Mouse (Mus musculus): ENCODE results near the gene Bmp6.

Gene Bmp6

DNA sequence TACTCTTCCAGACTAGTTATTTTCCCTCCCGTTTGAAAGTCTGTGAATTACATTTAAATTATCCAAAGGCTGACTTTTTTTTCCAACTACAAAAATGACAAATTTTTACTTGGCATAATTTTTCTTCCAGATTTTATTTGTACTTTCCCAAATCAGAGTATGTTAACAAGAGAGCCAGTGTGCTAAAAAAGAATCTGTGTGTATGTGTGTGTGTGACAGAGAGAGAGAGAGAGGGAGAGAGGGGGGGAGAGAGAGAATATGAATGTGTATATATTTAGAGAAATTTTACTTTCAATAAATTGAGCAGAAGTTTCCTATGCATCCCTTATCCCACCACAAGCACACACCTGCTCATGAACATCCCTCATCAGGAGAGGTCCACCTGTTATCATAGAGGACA lies 9.4 kb downstream of the Bmp6 start:
- DNase-seq: no peak

DNA sequence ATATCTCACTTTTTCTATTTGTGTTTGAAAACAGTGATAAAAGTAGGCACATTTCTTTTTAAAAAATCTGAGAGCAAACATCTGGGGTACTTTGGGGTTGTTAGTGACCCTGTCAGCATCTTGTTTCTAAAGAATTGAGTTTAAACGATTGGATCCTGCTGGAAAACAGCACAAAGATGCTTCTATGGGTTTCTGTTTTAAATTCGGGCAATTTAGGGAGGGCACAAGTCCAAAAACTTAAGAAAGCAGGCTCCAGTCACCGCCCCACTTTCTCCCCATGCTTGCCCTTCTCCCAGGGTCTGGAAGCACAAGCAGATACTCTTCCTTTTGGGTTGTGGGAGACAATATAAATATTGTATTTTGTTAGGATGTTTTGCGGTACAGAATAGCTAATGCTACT lies 14.1 kb downstream of the Bmp6 start:
- no peak for DNase-seq

DNA sequence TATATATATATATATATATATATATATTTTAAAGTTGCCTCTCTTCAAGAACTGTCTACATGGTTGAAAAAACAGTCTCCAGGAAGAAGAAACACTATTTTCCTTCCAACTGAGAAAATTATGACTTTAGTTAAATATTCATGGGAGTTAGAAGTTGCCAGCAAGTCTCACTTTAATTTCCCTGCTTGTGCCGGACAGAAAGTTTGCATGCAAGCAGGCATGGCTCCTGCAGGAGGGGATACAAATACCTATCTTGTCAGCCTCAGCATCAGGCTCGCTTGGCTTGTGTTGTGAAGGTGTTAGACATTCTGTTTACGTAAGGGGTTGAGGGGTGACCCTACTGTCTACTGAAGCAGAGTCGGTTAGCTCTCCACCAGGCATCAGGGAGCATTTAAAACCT lies 17.8 kb downstream of the Bmp6 start:
- DNase-seq: no peak

DNA sequence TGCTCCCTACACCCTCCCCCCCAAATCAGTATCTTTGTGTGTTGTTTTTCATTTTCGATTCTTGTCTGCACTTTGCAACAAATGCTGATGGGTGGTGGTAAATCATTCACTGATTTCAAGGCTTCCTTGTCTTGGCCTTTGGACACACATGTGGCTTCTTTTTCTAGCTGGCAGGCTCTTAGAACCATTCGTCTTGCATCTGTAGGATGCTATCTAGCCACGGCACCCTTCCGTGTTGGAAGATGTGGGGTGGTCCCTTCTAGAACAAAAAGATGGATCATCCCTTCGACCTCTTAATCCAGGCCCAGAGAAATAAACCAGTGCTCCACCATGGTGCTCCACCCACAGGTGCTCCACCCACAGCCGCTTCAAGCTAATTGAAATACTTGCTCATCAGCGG lies 19.0 kb downstream of the Bmp6 start:
- no peak for DNase-seq

DNA sequence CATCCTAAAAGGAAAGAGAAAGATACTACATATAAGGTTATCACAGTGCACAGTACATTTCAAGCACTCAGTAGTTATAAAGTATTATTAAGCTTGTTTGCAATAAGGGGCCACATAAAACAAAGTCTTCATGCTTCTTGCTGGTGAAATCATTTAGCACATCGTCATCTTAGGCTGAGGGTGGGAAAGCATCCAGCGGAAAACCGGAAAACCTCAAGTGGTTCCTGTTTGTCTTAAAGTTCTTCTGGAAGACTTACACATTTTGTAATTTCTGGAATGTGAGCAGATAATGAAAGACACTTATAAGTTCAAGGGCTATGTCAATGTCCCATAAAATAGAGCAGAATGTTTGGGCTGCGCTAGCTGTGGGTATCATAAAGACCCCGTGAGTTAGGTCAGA lies 24.7 kb downstream of the Bmp6 start:
- DNase-seq: peak in 1 of 2 experiments; percentile 52

DNA sequence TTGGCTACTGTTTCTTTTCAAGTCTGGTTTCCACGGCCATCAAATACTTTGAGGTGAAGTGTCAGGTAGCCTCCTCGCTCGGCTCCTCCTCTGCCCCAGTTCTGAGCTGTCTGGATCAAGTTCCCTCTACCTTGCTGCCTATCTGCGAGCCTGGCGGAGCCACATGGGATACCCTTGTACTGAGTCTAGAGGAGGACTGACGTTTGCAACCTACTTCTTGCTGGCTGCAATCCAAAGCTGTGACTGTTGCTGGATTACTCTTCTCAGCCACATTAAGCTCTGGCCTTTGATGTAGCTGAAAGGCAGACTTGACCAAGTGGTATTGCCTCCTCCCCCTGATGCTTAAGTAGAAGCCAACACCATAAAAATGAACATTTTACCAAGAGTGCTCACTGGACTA lies 31.2 kb downstream of the Bmp6 start:
- no peak for DNase-seq

DNA sequence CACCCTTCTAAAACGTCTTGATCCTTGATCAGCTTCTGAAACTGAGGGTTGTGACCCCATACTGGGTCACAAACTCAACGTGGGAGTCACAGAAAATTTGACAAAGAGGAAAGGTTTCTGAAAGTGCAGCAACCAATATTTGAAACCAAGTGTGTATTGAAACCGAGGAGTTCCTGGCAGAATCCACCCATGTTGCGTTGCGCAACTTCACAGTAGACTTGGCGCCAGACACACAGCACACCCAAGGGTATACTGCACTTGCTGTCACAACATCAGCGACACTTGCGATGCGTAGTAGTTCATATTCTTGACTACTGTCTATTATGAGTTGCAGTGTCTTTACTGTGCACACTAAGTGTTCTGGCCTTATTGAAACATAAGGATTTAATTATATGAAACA lies 32.4 kb downstream of the Bmp6 start:
- no peak for DNase-seq

DNA sequence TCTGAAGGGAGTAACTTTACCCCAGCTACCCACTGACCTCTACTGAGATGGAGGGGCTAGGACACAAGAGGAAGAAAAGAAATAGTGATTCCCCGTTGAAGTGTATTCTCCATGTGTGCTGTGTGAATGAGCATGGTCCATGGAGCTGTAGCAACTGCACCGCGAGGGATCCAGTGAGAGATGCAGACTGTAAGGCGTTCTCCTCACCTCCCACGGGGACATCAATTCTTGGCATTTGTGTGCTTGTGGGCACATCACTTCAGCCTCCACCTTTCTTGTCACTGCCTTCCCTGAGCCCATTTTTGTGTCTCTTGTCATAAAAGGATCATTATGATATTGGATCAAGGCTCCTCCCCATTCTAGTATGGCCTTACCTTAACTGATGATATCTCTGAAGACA lies 34.9 kb downstream of the Bmp6 start:
- DNase-seq: no peak

DNA sequence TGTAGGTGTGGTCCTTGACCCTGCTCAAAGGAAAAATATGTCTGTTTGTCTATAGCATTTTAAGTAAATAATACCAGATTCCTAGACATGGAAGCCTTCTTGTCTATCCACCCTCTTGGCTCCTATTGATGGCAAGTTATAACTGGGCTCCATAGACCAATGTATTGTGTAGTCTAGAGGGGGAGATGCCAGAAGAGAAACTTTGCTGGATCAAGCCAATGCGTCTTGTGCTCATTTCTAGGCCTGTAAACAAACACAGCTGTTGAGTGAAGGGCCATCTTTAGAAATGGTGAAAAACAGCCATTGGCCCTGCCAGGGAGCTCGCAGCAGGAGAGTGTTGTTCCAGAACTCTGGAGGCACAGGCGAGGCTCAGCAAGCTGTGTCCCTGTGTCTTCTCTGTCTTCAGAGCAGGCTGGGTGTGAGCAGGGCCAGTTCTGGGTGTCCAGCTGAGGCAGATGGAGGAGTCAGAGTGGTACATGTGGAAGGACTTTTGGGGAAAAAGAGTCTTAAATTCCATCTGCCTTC lies 41.2 kb downstream of the Bmp6 start:
- DNase-seq: peak in 1 of 2 experiments; percentile 43

DNA sequence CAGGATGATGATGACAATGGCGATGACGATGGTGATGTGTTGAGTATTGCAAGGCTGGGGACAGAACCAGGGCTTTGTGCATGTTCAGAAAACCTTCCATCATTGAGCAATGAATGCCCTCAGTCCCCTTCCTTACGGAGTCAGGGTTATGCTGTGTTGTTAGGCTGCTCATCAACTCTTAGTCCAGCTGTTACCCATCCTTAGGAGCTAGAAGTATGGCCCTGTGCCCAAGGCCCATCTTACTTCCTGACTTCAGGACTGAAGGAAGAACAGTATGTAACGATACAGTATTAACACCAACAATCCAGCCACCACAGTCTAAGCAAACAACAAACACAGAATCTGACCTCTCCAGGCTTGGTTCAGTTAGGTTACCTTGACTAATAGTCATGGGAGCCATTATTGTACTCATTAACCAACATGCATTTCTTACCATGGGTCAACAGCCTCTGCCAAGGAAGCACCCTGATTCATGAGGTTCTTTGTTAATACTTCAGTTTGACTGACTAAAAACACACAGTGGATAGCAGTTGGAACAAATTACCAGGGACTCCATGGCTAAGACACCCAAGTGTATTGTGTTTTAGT lies 42.6 kb downstream of the Bmp6 start:
- peak in 1 of 2 experiments; percentile 53 for DNase-seq

DNA sequence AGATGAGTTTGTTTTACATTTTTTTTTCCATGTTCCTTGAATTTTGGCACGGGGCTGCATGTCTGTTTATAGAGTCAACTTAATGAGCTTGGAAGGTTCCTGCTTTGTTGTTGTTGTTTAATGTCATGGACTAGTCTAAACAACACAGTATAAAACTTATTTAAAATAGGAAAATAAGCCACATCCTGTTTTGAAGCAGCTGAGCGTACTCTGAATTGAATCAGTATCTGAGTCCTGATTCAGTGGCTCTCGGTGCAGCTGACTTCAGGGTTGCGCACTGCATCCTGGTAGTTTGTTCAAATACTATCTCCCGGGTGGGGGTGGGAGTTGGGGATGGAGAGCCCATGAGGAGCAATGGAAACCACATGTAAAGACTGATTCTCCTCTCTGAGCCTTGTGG lies 48.5 kb downstream of the Bmp6 start:
- no peak for DNase-seq

DNA sequence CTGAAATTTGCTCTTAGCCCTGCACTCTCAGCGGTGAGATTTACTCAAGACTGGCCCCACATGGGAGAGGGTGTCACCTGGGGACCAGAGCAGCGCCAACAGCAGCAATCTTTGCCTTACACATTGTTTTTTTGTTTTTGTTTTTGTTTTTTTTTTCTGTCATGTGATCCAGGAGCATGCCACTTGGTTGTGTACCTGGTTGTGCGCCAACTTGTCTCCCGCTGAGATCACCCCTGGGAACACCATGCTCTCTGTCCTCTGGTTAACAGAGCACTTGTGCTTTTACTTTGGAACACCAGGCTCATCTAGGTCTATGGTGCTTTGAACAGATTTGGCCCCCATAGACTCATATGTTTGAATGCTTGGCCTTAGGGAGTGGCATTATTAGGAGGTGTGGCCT lies 50.1 kb downstream of the Bmp6 start:
- DNase-seq: no peak

DNA sequence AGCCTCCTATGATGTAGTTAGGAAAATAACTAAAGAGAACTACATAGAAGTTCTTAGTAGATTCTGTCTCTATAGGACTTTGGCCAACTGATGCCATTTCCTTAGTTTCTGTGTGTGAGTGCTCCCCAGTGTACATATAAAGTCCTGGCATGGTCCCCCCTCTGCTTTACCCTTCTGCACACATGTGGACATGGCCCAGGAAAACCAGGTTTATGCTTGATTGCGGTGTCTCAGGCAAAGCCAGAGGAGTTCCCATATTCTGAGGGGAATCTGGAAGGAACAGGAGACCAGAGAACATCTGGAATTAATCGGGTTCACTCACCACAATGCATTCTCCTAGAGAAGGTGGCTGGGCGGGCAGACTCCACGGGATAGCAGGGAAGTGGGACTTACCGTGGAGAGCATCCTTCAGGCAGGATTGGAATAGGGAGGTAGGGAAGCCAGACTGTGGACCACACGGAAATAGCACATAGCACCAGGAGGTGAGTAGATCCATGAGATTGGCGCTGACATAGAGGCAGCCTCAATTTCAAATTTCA lies 52.2 kb downstream of the Bmp6 start:
- DNase-seq: no peak

DNA sequence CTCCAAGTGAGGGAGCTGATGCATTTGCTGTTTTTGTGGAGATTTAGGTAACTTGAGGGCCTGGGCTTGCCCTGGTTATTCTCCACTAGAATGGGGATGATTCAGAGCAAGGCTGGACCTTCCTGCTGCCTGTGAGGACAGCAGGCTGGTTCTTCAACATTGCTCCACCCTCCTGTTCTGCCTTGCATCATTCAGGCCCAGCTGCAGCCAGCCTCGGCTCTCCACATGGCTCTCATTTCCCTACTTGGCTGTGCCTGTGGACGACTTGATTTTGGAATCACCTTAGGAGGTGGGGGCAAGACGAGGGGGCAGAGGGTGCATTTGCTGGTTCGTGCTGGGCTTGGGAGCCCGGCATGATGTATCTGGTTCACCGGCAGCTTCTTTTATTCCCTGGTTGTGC lies 53.8 kb downstream of the Bmp6 start:
- peak in 1 of 2 experiments; percentile 59 for DNase-seq

DNA sequence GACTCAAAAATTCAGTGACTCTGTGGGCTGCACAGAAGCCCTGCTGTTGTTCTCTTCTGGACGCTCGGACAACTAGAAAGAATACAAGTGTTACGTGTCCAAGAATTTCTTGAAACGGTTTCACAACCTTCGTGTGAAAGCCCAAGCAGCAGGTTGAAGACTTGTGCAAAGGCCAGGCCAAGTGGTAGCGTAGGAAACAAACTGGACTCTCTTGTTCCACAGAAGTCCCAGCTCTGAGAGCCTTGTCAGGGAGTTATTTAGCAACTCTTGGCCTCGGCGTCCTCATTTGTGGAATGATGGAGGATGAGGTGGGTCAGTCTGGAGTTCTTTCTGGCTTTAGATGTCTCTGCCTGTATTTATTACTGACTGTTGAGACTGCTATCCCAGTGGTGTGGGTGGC lies 55.8 kb downstream of the Bmp6 start:
- no peak for DNase-seq

DNA sequence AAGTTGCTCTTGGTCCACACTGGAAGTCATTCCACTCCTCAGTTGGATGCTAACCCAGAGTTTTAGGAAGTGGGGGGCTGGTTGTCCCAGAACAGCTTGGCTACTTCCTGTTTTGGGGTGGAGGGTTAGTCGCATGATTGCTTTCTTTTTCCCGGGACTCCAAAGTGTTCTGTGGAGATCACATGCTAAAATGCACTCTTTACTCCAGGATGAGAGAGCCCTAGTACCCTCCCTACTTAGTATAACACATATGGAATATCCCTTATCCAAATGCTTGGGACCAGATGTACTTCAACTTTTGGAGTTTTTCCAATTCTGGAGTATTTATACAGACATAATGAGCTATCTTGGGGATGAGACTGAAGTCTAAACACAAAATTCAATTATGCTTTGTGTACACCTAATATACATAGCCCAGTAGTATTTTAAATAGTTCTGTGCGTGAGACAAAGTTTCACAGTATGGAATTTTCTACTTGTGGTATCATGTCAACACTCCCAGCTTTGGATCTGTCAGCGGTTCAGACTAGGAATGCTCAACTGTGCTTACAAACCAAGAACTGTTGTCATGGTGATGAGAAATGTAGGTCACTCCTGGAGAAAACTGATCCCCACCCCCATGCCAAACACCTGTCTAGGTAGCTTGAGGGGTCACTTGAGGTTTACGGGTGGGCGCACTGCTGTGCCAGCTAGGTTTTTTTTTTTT lies 62.9 kb downstream of the Bmp6 start:
- no peak for DNase-seq

DNA sequence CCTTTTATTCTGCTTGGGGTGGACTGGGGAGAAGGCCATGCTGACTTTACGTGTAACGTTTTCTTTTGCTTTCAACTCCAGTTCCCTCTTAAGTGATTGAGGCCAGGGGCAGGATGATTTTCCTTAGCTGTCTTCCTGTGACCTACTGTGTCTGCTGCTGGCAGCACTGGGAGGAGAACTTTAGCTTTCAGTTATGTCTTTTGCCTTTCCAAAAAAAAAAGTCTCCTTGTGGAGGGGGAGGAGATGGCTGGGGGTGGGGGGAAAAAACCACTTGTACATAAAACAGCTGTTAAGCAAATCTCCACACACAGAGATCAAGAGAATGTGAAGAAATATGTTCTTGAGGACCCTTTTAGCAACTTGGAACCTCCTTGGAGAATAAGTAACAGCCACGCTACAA lies 63.7 kb downstream of the Bmp6 start:
- peak in 1 of 2 experiments; percentile 5 for DNase-seq

DNA sequence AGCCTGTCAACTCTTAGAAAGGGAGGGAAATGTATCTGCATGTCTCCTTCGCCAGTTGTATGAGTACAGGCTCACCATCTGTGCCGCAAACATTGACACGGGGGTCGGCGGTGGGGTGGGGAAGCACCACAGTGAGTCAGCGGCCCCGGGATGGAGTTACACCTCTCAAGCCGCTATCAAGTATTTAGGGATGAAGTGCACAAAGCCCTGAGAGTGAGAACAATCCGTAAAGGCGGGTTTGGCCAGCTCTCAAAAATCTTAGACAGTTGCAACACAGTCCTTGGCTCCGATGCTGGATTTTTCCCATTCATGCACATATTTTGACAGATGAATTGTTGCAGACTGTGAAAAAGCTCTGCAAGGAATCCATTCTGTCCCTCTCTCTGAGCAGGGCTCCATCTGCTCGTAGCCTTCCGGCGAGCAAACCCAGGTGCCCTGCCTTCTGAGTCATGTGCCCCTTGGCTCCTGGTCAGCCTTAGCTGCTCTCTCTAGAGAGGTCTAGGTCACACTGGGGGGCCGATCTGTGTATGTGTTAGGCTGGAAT lies 65.5 kb downstream of the Bmp6 start:
- peak; percentile 68 to 78 for DNase-seq

DNA sequence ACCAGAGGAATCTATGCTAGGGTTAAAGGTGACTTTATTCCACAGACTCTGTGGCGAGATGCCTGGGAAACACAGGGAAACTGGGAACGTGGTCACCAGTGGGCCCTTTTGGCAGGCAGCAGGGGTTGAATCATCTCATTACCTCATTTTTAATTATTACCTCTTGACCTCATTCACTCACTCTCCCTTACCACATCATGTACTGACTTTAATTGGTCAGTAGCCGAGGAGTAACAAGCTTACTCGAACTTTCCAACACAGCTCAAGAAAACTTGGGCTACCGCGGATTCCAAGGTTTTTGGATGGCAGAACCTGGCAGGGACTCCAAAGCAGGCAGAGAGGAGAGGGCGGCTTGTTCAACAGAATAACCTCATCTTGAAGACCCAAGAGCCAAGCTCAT lies 74.9 kb downstream of the Bmp6 start:
- no peak for DNase-seq

DNA sequence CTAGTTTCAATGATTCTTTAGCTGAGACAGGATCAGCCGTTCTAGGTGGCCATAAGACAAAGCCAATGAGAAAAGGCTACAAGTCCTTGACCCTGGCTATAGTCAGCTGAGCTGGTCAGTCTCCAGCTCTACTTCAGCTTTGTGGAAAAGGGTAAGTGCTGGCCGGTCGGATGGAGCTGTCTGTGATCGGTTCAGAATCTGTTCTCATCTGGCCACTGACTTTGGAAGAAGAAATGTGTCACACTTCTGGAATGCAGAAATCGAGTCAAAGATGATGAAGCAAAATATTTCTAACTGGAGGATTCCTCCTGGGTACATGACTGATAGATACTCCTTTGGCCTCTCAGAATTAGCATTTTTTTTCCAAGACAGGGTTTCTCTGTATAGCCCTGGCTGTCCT lies 77.6 kb downstream of the Bmp6 start:
- DNase-seq: no peak

DNA sequence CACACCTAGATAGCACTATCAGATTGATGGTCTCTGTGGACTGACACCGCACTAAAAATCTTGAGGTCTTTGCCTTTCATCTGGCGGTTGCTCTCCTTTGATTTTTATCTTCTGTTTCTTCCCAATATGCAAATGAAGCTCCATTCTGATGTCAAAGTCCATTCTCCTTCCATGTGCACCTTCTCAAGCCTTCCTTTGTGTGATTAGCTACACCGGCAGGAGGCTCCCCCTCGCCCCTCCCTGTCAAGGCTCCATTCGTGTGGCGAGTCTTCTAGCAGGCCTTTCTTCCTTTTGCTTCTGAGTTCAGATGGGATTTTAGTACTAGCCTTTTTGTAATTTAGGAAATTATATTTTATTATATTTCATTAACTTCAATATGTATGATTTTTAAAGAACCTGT lies 80.4 kb downstream of the Bmp6 start:
- DNase-seq: no peak

DNA sequence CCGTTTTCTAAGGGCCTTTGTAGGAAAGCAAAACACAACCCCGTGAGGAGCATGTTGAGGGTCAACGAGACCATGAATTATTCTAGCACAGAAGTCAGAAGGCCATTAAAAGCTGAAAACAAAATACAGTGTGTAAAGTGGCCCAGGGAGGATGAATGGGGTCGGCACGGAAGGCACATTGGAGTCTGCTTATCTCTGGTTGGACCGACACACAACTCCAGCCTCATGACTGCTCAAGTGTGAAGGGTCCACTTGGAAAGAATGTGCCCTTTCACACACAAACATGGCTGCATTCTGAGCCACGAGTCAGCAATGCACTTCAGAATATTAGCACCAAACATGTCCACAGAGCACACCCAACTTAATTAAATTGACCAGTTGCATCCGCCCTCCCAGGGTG lies 84.8 kb downstream of the Bmp6 start:
- no peak for DNase-seq

DNA sequence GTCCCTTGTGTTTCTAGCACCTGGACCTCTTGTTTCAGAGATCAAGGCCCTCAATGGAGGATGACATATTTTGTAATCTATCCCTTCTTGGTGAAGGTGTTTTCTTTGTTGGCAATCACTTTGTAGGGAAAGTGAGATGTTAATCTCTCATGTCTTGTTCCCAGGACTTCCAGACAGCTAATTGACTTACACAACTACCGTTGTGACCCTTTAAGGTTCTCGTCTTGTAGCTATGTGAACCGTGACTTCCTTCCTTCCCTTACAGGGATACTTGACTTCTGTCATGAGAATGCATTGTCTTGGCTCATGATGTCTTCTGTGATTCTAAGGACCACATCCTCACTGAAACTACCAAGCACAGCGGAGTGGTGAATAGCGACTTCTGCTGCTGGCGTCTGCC lies 85.2 kb downstream of the Bmp6 start:
- no peak for DNase-seq

DNA sequence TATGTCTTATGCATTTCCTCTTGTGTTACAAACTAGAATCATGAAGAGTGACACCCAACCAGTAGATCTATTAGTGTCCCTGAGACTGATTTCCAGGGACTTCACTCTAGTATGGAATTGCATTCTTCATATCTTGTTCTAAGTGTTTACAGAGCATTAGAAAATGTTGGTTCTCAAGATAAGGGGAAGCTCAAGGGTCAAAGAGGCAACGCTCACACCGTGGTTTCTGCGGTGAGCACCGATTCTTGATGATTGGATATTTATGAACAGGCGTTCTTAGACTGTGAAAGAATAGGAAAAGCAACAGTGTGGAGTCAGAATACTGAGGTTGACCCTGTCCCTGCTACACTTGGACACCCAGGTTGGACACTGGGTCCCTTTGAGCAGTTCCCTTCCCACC lies 89.9 kb downstream of the Bmp6 start:
- no peak for DNase-seq

All from lung, postnatal 4 days (tissue).